Mouse (Mus musculus) lung, postnatal 0 days (tissue): Measurements from ENCODE around the gene Cfap77. TPM values are rescaled to one million over a fixed set of nuclear protein-coding genes. Genes with fewer than 3 reads are reported as not detected.

Source experiments
- ATAC-seq: fragments of 200-750 bp; cut with Nextera tagmentation; 2 replicates; pipeline ENCODE4 v1.8.0; 2017; ENCODE audit warnings: moderate library complexity
- DNase-seq: peaks from one replicate; pipeline ENCODE4 v3.0.0-alpha.2; 2016; ENCODE audit warnings: low spot score
- H3K27ac ChIP-seq: fragments of 300-500 bp; sonication (generic); 2 replicates; pipeline ENCODE4 v1.5.1; 2014; ENCODE audit warnings: antibody characterized with exemption, mild to moderate bottlenecking, low read length, mixed read lengths
- H3K27me3 ChIP-seq: fragments of 300-500 bp; sonication (generic); replicated peaks from 2 replicates; pipeline ENCODE4 v1.6.1; 2014; ENCODE audit warnings: low read length, mixed read lengths; ENCODE audit not compliant: insufficient read depth
- H3K36me3 ChIP-seq: fragments of 300-500 bp; sonication (generic); 2 replicates; pipeline ENCODE4 v1.6.1; 2014; ENCODE audit warnings: low read length, mixed read lengths; ENCODE audit not compliant: insufficient read depth
- H3K4me1 ChIP-seq: fragments of 300-500 bp; sonication (generic); 2 replicates; pipeline ENCODE4 v1.6.1; 2014; ENCODE audit warnings: antibody characterized with exemption, low read depth, low read length, mixed read lengths; ENCODE audit not compliant: insufficient read depth
- H3K4me2 ChIP-seq: fragments of 300-500 bp; sonication (generic); replicated peaks from 2 replicates; pipeline ENCODE4 v1.6.1; 2014; ENCODE audit warnings: low read depth, mild to moderate bottlenecking, low read length, moderate library complexity, mixed read lengths
- H3K4me3 ChIP-seq: fragments of 300-500 bp; sonication (generic); 2 replicates; pipeline ENCODE4 v1.5.1; 2014; ENCODE audit warnings: low read depth, low read length
- H3K9ac ChIP-seq: fragments of 300-500 bp; sonication (generic); replicated peaks from 2 replicates; pipeline ENCODE4 v1.6.1; 2014; ENCODE audit warnings: low read depth, mild to moderate bottlenecking
- H3K9me3 ChIP-seq: fragments of 300-500 bp; sonication (generic); 2 replicates; pipeline ENCODE4 v1.6.1; 2016; ENCODE audit warnings: low read length, mixed read lengths
- CTCF ChIP-seq: IDR thresholded peaks from 2 replicates; pipeline ENCODE4 v1.5.1; 2016; ENCODE audit warnings: antibody characterized with exemption, mild to moderate bottlenecking
- EP300 ChIP-seq: IDR thresholded peaks from 2 replicates; pipeline ENCODE4 v1.6.1; 2016; ENCODE audit warnings: antibody characterized with exemption, mild to moderate bottlenecking, control low read depth
- WGBS: fragments of 180-500 bp; shearing (Covaris S2); extraction: QIAGEN DNeasy Blood & Tissue Kit; methylation state at CpG from one replicate; pipeline ENCODE4 v1.1.7; 2014; 5-methylcytosine and 5-hydroxymethylcytosine counted together
- polyA plus RNA-seq: library from polyadenylated mRNA; unstranded; fragments of >200 nt; fragmentation: Nextera tagmentation; extraction: Ambion mirVana; gene quantifications from 2 replicates; pipeline ENCODE4 v1.2.1, GENCODE M21; 2015

The Cfap77 gene
- polyA plus RNA-seq, 1 experiment from 2014 or later: 1.2 TPM

GRCm38 (mm10) chr2:28975604-28976003 is 79.3 kb downstream of the Cfap77 start:
- H3K27me3 ChIP-seq: no peaks in the 10 kb centered on the region
- H3K9me3 ChIP-seq: no peaks in the 10 kb centered on the region
- H3K4me3 ChIP-seq: no peak overlapping the region
- H3K36me3 ChIP-seq: no peaks in the 10 kb centered on the region
- H3K27ac ChIP-seq: no peak overlapping the region
- DNase-seq: peak; percentile 13
- no peak for ATAC-seq
- H3K4me2 ChIP-seq: no peak overlapping the region
- WGBS: 61% methylated on average over 5 of the region's 5 CpGs
- TF ChIP-seq EP300: no peak
- TF ChIP-seq CTCF: no peak
- H3K4me1 ChIP-seq: 0 out of 2 replicates have a peak, but pooled peaks cover 2% of the 10 kb centered on the region
- H3K9ac ChIP-seq: no peak overlapping the region

GRCm38 (mm10) chr2:28974520-28974919 is 80.3 kb downstream of the Cfap77 start:
- no peak overlapping the region for H3K4me3 ChIP-seq
- H3K27ac ChIP-seq: no peak overlapping the region
- H3K4me2 ChIP-seq: no peak overlapping the region
- H3K9ac ChIP-seq: no peak overlapping the region
- H3K27me3 ChIP-seq: no peaks in the 10 kb centered on the region
- TF ChIP-seq CTCF (no peak), EP300 (no peak)
- 0 out of 2 replicates have a peak, but pooled peaks cover 2% of the 10 kb centered on the region for H3K4me1 ChIP-seq
- no peaks in the 10 kb centered on the region for H3K9me3 ChIP-seq
- peak; percentile 25; the same call in 1 of the 2 replicates for ATAC-seq
- peak; percentile 12 for DNase-seq
- H3K36me3 ChIP-seq: no peaks in the 10 kb centered on the region
- WGBS: 25% methylated on average over 6 of the region's 6 CpGs

DNA sequence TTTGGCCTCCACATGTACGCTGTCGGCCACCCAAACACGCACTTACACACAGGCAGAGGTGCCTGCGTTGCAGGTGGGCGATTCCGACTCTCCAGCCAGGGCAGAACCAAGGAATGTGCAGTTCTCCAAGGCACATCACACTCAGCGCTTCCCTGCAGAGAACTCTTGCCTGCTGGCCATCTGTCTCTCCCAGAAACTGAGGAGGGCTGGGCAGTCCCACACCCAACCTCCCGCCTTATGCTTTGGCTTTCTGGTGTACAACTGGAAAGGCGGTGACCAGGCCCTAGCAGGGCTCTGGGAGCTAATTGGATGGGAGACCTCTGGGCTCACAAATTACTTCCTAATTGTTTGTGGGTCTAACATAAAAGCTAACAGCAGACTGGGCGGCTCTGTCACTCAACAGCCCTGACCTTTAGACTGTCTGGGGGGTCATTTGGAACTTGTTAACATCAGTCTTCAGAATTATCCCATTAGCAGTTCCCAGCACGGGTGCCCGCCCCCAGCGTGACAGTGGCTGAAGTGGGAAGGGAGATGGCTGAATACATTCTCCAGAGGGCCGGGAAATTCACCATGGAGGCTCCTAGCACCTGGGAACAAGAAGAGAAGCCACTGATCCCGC is 80.9 kb downstream of the Cfap77 start:
- TF ChIP-seq EP300: no peak
- TF ChIP-seq CTCF: no peak
- Histone ChIP-seq H3K27me3 (no peaks in the 10 kb centered on the region), H3K9me3 (no peaks in the 10 kb centered on the region), H3K9ac (no peak overlapping the region), H3K4me3 (no peak overlapping the region), H3K36me3 (no peaks in the 10 kb centered on the region), H3K4me2 (no peak overlapping the region), H3K4me1 (0 out of 2 replicates have a peak, but pooled peaks cover 2% of the 10 kb centered on the region), H3K27ac (no peak overlapping the region)
- 50% methylated on average over 15 of the region's 15 CpGs for WGBS
- no peak for DNase-seq
- no peak for ATAC-seq

DNA sequence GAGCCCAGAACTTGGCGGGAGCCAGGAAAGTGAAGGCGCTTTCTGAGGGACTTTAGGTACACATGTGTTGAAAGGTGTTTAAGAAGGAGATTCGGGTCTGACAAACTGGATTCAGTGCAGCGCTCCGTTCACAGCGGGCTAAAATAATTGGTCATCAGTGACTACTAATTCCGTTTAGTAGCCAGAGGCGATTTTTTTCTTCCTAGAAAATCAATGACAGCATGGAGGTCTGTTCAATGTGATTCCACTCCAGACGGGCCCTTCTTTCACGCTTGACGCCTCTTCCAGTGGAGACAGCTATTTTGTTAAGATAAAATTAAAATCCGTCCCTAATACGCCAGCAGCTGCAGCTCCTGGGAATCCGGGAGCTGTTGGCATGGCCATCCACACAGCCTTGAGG is 84.4 kb downstream of the Cfap77 start:
- DNase-seq (no peak), ATAC-seq (no peak)
- Histone ChIP-seq H3K36me3 (no peaks in the 10 kb centered on the region), H3K9ac (no peak overlapping the region), H3K27ac (no peak overlapping the region), H3K4me1 (0 out of 2 replicates have a peak, but pooled peaks cover 2% of the 10 kb centered on the region), H3K9me3 (no peaks in the 10 kb centered on the region), H3K4me2 (no peak overlapping the region), H3K4me3 (no peak overlapping the region), H3K27me3 (no peaks in the 10 kb centered on the region)
- no peak for TF ChIP-seq CTCF
- TF ChIP-seq EP300: no peak
- WGBS: 83% methylated on average over 14 of the region's 14 CpGs

DNA sequence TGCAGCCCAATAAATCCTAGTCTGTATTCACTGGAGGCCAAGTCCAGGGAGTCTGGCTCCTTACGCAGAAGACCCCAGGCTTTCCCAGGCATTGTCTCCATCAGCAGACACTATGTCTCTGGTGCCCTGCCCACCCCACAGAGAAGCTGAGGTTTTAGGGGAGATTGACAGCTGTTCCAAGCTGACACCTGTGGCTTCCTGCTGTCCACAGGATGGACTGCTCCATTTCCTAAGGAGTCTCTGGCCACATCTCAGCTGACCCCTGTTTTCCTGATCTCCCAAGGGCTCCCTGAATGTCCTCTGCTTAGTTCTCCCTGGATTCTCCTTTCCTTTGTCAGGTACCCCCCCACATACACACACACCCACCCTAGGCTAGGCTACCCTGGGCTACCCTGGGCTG is 86.6 kb downstream of the Cfap77 start:
- Histone ChIP-seq H3K4me1 (no peaks in the 10 kb centered on the region), H3K9me3 (no peaks in the 10 kb centered on the region), H3K9ac (no peak overlapping the region), H3K36me3 (no peaks in the 10 kb centered on the region), H3K4me2 (no peak overlapping the region), H3K27ac (no peak overlapping the region), H3K27me3 (no peaks in the 10 kb centered on the region), H3K4me3 (no peak overlapping the region)
- TF ChIP-seq EP300 (no peak), CTCF (no peak)
- ATAC-seq (no peak), DNase-seq (no peak)
- WGBS: 94% methylated on average over 1 of the region's 1 CpGs

GRCm38 (mm10) chr2:28966151-28966795 is 88.6 kb downstream of the Cfap77 start:
- ATAC-seq: no peak

More at GRCm38 (mm10) chr2:28966151-28966795, 88.6 kb downstream of the Cfap77 start:
- no peaks in the 10 kb centered on the region for H3K27me3 ChIP-seq
- H3K9ac ChIP-seq: no peak overlapping the region
- WGBS: 64% methylated on average over 14 of the region's 14 CpGs
- no peak overlapping the region for H3K27ac ChIP-seq
- H3K9me3 ChIP-seq: no peaks in the 10 kb centered on the region
- H3K4me3 ChIP-seq: no peak overlapping the region
- no peak for TF ChIP-seq EP300
- TF ChIP-seq CTCF: no peak
- no peaks in the 10 kb centered on the region for H3K36me3 ChIP-seq
- no peak overlapping the region for H3K4me2 ChIP-seq
- DNase-seq: no peak
- H3K4me1 ChIP-seq: no peaks in the 10 kb centered on the region
